ENCODE assay signal across 26 mouse cellular contexts in the genomic region with DNA sequence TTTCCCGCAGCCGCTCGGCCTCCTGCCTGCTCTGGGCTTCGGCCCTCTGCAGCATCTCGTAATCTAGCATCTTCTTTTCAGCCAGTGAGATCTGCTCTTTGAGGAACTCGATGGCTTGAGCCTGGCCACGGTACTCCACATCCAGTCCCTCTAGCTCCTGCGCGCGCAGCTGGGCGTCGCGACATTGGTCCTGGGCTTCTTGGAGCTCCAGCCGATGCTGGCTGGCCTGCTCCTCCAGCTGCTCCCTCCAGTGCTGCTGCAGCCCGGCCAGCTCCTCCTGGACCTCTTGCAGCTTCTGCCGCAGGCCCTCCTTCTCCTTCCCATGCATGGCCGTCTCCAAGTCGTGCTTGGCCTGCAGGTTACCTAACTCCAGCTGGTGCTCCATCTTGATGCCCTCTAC. TPM values are rescaled to one million over a fixed set of nuclear protein-coding genes. Genes with fewer than 3 reads are reported as not detected.
DNase-seq lines count a peak whose midpoint lies in the region; ATAC-seq and TF ChIP-seq lines count a peak whose summit lies in the region.
"Had no signal": no experiment of that assay in that cellular context is flagged by ENCODE, and none has a peak within 500 bp of the region (broad histone marks: within the 10 kb centered on the region; RNA-seq: fewer than 3 reads in every experiment).

No protein-coding gene starts in this region.

- in situ Hi-C loops in ES-E14 (cut with MboI; ENCODE audit: low sequenced_read_pairs in 2 of 2, unreplicated experiment in 2 of 2), result no loop called here

- no peak for ATAC-seq in inflammation-experienced regulatory T-cells, adult 6 months
- ATAC-seq: activated CD4-positive, CD25-positive, alpha-beta regulatory T cell, adult 4 months; CD4-positive, CD25-positive, alpha-beta regulatory T cell, adult 4 months; forebrain, embryonic 13.5 days; forebrain, embryonic 15.5 days; forebrain, postnatal 0 days had no signal

- no peak overlapping the region for H3K9ac ChIP-seq in ES-E14 (ENCODE audit: insufficient read depth, low read depth, low read length, poor library complexity, severe bottlenecking)
- H3K9ac ChIP-seq: embryonic facial prominence, embryonic 12.5 days; forebrain, embryonic 13.5 days; forebrain, embryonic 15.5 days; forebrain, postnatal 0 days had no signal

- TF ChIP-seq CTCF in E14TG2a.4 (conservative IDR thresholded peaks at IDR 0.05; ENCODE audit: low read length), result no peak

- peak; percentile 91 for DNase-seq in heart, adult 11 months
- DNase-seq in heart, postnatal 10 days, result no peak
- no peak for DNase-seq in ES-E14 (ENCODE audit: low read depth, low spot score)
- DNase-seq in left cerebral cortex, postnatal 25 days (ENCODE audit: low spot score in 2 of 2), result no peak
- DNase-seq: adrenal gland, adult 8-10 months; adrenal gland, postnatal 14 days; adrenal gland, postnatal 36 days; B cell, adult 2 months; cerebellum, adult 11-12 months; cerebellum, adult 2 months; cerebellum, adult 9-10 months; cerebellum, postnatal 10 days; cerebellum, postnatal 25 days; forebrain, postnatal 0 days had no signal

- intact Hi-C loops in heart, postnatal 10 days (cut with DNase I), result loop anchor here (5.0 kb wide), 1 partner anchor 400 kb away; no protein-coding TSS in a partner anchor
- intact Hi-C loops in left cerebral cortex, postnatal 25 days (cut with DNase I), result no loop called here

- peaks cover 30% of the 10 kb centered on the region for H3K27me3 ChIP-seq in E14TG2a.4 (ENCODE audit: insufficient read depth, low read length)
- H3K27me3 ChIP-seq: CH12.LX; embryonic facial prominence, embryonic 12.5 days; forebrain, embryonic 13.5 days; forebrain, embryonic 15.5 days had no signal

- H3K4me3 ChIP-seq in E14TG2a.4 (replicated peaks; ENCODE audit: low read length) (peak overlapping the region; percentile 65), ES-E14 (ENCODE audit: insufficient read depth in 1 of 2, low read depth in 1 of 2, low read length in 2 of 2, poor library complexity in 1 of 2, severe bottlenecking in 1 of 2) (peak overlapping the region; percentile 22 to 49; a peak in 2 of 4 replicates)
- H3K4me3 ChIP-seq: embryonic facial prominence, embryonic 10.5 days; embryonic facial prominence, embryonic 12.5 days; forebrain, embryonic 13.5 days; forebrain, embryonic 15.5 days had no signal

- H3K9me3 ChIP-seq in E14TG2a.4 (ENCODE audit: low read length) (no peaks in the 10 kb centered on the region; the same call in 1 of the 2 replicates), ES-E14 (ENCODE audit: control insufficient read depth, insufficient read depth, low read depth, low read length) (no peaks in the 10 kb centered on the region)
- H3K9me3 ChIP-seq: embryonic facial prominence, embryonic 12.5 days; forebrain, embryonic 13.5 days; forebrain, embryonic 15.5 days had no signal

- H3K4me1 ChIP-seq in E14TG2a.4 (replicated peaks; ENCODE audit: low read depth, low read length) (peaks cover 43% of the 10 kb centered on the region), ES-E14 (ENCODE audit: control insufficient read depth in 2 of 2, insufficient read depth in 2 of 2, low read length in 2 of 2, poor library complexity in 1 of 2) (peaks cover 0 to 3% of the 10 kb centered on the region in 2 experiments; a peak in 2 of 4 replicates)
- H3K4me1 ChIP-seq: embryonic facial prominence, embryonic 10.5 days; embryonic facial prominence, embryonic 12.5 days had no signal

- H3K36me3 ChIP-seq in E14TG2a.4 (ENCODE audit: insufficient read depth, low read length), result no peaks in the 10 kb centered on the region
- H3K36me3 ChIP-seq in ES-E14 (ENCODE audit: control insufficient read depth, insufficient read depth, low read length, poor library complexity, severe bottlenecking), result no peaks in the 10 kb centered on the region

- no peak overlapping the region for H3K27ac ChIP-seq in ES-E14 (ENCODE audit: insufficient read depth, low read depth, low read length, poor library complexity, severe bottlenecking)
- H3K27ac ChIP-seq: embryonic facial prominence, embryonic 10.5 days; embryonic facial prominence, embryonic 12.5 days; forebrain, embryonic 13.5 days; forebrain, embryonic 15.5 days had no signal

TF ChIP-seq in ES-E14, 5 proteins besides CTCF, POLR2A, EP300 and RAD21:
- no peak for TF ChIP-seq ZC3H11A (IDR thresholded peaks at IDR 0.05; ENCODE audit: borderline replicate concordance, low read depth, low read length)
- no peak for TF ChIP-seq HCFC1 (IDR thresholded peaks at IDR 0.05; ENCODE audit: borderline replicate concordance, insufficient read depth, low read length)
- TF ChIP-seq CHD2 (IDR thresholded peaks at IDR 0.05; ENCODE audit: low read depth, low read length), result no peak
- TF ChIP-seq ZNF384 (IDR thresholded peaks at IDR 0.05; ENCODE audit: low read depth, low read length), result no peak
- TF ChIP-seq MAFK (IDR thresholded peaks at IDR 0.05; ENCODE audit: insufficient read depth, low read depth, low read length), result no peak

RNA-seq across cellular contexts. Expression of a gene that starts 46.1 kb away (rescaled TPM):
- total RNA-seq in heart, postnatal 10 days (2021), result 10 to 100 TPM; 43.3 to 45.5 TPM
- 63.5 and 118 TPM in 2 replicates for total RNA-seq in ES-E14 (2012; rRNA removed)
- 10 to 100 TPM; 42.5 to 43.7 TPM for total RNA-seq in left cerebral cortex, postnatal 25 days (2021)
- polyA plus RNA-seq in inflammation-experienced regulatory T-cells, adult 6 months (2017; shearing (Covaris generic)), result 10 to 100 TPM in 1 of 3 experiments, 1 to 10 TPM in 2; 3.5 to 12.4 (median 5.7) TPM

RNA-seq across cellular contexts. Expression of a gene that starts 49.6 kb away (rescaled TPM):
- total RNA-seq in heart, postnatal 10 days (2021), result 10 to 100 TPM; 14.6 to 16.0 TPM
- total RNA-seq in ES-E14 (2012; rRNA removed), result 7.9 and 10.5 TPM in 2 replicates
- 100 to 1,000 TPM; 106 to 120 TPM for total RNA-seq in left cerebral cortex, postnatal 25 days (2021)
- under 1 TPM; 0.55 to 0.88 (median 0.74) TPM for polyA plus RNA-seq in inflammation-experienced regulatory T-cells, adult 6 months (2017; shearing (Covaris generic))

RNA-seq across cellular contexts. Expression of a gene that starts 57.4 kb away (rescaled TPM):
- total RNA-seq in heart, postnatal 10 days (2021), result not detected
- total RNA-seq in ES-E14 (2012; rRNA removed), result 0.16 and 0.18 TPM in 2 replicates
- under 1 TPM; 0.16 to 0.23 TPM for total RNA-seq in left cerebral cortex, postnatal 25 days (2021)
- polyA plus RNA-seq in inflammation-experienced regulatory T-cells, adult 6 months (2017; shearing (Covaris generic)), result 1 to 10 TPM in 1 of 3 experiments, under 1 TPM in 1, not detected in 1; 0.28 to 1.1 TPM
- total RNA-seq: adrenal gland, adult 18-20 months; adrenal gland, adult 8-10 months; adrenal gland, postnatal 14 days; adrenal gland, postnatal 36 days; forebrain, postnatal 0 days; MEL had no signal
- polyA plus RNA-seq: embryonic facial prominence, embryonic 10.5 days; forebrain, embryonic 11.5 days had no signal
